Mouse (Mus musculus) embryonic facial prominence, embryonic 15.5 days (tissue): ENCODE measurements at regions not wholly inside any gene's neighbourhood (a gene's known extent, or its start where the extent isn't known, plus 50 kb on each side); places are given as distances from the start of the nearest gene placed in this dataset.

ENCODE experiments used
- ATAC-seq: fragments of 200-750 bp; cut with Nextera tagmentation; 2 replicates; pipeline ENCODE4 v1.8.0; 2017; ENCODE audit warnings: low read depth, moderate TSS enrichment; ENCODE audit not compliant: insufficient number of reproducible peaks, low FRiP score, low TSS enrichment
- H3K27ac ChIP-seq: fragments of 300-500 bp; sonication (generic); replicated peaks from 2 replicates; pipeline ENCODE4 v1.5.1; 2015; ENCODE audit warnings: mild to moderate bottlenecking, inconsistent platforms
- H3K27me3 ChIP-seq: fragments of 300-500 bp; sonication (generic); 2 replicates; pipeline ENCODE4 v1.6.1; 2015; ENCODE audit warnings: inconsistent platforms
- H3K36me3 ChIP-seq: fragments of 300-500 bp; sonication (generic); 2 replicates; pipeline ENCODE4 v1.6.1; 2015; ENCODE audit warnings: mild to moderate bottlenecking, inconsistent platforms
- H3K4me1 ChIP-seq: fragments of 300-500 bp; sonication (generic); 2 replicates; pipeline ENCODE4 v1.6.1; 2015; ENCODE audit warnings: inconsistent platforms
- H3K4me2 ChIP-seq: fragments of 300-500 bp; sonication (generic); replicated peaks from 2 replicates; pipeline ENCODE4 v1.6.1; 2015; ENCODE audit warnings: mild to moderate bottlenecking, inconsistent platforms
- H3K4me3 ChIP-seq: fragments of 300-500 bp; sonication (generic); replicated peaks from 2 replicates; pipeline ENCODE4 v1.5.1; 2015; ENCODE audit warnings: mild to moderate bottlenecking, inconsistent platforms
- H3K9ac ChIP-seq: fragments of 300-500 bp; sonication (generic); 2 replicates; pipeline ENCODE4 v1.6.1; 2015; ENCODE audit warnings: inconsistent platforms
- H3K9me3 ChIP-seq: fragments of 300-500 bp; sonication (generic); replicated peaks from 2 replicates; pipeline ENCODE4 v1.6.1; 2016; ENCODE audit warnings: inconsistent platforms
- WGBS: fragments of 180-500 bp; shearing (Covaris S2); methylation state at CpG from one replicate; pipeline ENCODE4 v1.1.7; 2015; 5-methylcytosine and 5-hydroxymethylcytosine counted together

DNA sequence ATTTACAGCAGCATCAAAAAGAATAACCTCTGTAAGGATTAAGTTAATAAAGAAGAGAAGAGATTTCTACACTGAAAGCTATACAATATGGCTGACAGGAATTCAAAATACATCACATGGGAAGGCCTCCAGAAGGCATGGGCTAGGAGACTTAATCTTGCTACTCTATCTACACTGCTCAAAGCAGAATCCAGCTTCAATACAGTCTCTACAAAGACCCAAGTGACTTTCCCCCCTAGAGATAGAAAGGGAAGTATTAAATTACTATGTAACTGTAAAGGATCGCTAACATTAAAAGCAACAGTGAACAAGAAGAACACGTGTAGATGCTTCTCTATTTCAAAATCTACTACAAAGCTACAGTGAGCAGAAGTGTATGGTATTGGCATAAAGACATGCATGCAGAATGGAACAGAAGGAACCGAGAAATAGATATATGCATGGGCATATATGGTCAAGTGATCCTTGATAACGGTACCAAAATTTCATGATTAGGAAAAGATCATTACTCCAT is 137.9 kb upstream of the Usp9x start:
- Histone ChIP-seq H3K4me2 (no peak overlapping the region), H3K9me3 (no peaks in the 10 kb centered on the region), H3K4me3 (no peak overlapping the region), H3K27ac (no peak overlapping the region), H3K27me3 (0 out of 2 replicates have a peak, but pooled peaks cover 3% of the 10 kb centered on the region), H3K9ac (no peak overlapping the region), H3K36me3 (no peaks in the 10 kb centered on the region), H3K4me1 (no peaks in the 10 kb centered on the region)
- WGBS: 86% methylated on average over 4 of the region's 4 CpGs
- ATAC-seq: no peak

DNA sequence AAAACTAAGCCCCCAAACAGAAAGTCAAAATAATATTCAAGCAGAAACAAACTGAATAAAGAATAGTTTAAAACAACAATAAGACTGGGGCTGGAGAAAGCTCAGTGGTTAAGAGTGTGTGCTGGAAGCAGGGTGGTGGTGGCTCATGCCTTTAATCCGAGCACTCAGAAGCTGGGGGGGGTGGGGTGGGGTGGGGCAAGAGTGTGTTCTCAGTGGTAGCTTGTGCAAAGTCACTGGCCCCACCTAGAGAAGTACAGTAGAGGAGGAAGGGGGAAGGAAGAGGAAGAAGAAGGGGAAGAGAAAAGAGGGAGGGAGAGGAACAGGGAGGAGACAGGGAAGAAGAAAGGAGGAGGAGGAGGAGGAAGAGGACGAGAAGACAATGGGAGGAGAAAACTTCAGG is 141.1 kb upstream of the Usp9x start:
- ATAC-seq: no peak
- Histone ChIP-seq H3K4me1 (no peaks in the 10 kb centered on the region), H3K4me3 (no peak overlapping the region), H3K9me3 (no peaks in the 10 kb centered on the region), H3K27me3 (no peaks in the 10 kb centered on the region), H3K27ac (no peak overlapping the region), H3K36me3 (no peaks in the 10 kb centered on the region), H3K4me2 (no peak overlapping the region), H3K9ac (no peak overlapping the region)
- WGBS: 49% methylated on average over 2 of the region's 2 CpGs

DNA sequence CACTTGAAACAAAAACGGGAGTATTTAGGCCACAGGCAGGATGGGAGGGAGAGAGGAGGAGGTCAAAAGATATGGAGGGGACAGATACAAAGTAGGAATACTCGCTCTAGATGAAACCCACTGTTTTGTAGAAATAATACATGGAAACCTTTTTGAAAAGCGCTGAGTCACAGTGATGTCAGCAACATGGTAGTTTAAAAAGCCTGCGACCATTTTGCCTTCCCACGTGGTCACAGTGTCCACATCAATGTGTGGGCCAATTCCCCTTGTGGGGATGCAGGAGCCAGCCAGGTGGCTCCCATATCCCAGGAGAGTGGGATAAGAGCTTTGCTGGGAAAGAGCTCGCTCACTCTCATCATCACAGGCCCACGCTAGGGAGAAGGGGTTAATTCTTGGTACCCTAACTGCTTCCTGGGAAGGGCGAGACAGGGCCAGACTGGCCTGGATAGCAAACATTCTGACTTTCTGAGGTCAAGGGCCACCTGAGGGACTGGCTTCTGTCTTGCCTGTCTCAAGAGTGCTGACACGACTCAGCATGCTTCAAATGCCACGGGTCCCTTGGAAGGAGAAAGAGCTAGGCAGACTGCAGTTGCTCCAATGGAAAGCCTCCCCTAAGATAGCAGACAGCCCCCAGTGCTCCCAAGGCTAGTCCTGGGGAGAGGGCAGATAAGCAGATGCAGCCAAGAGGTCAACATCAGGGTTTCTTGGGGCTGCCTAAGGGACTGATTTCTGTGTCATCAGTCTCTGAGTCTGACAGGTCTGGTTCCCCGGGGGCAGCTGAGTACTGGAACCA is 143.3 kb upstream of the Usp9x start:
- no peak for ATAC-seq
- no peak overlapping the region for H3K9ac ChIP-seq
- no peak overlapping the region for H3K4me3 ChIP-seq
- no peaks in the 10 kb centered on the region for H3K36me3 ChIP-seq
- H3K27me3 ChIP-seq: no peaks in the 10 kb centered on the region
- H3K9me3 ChIP-seq: no peaks in the 10 kb centered on the region
- WGBS: 60% methylated on average over 11 of the region's 11 CpGs
- no peak overlapping the region for H3K27ac ChIP-seq
- no peaks in the 10 kb centered on the region for H3K4me1 ChIP-seq
- H3K4me2 ChIP-seq: no peak overlapping the region

DNA sequence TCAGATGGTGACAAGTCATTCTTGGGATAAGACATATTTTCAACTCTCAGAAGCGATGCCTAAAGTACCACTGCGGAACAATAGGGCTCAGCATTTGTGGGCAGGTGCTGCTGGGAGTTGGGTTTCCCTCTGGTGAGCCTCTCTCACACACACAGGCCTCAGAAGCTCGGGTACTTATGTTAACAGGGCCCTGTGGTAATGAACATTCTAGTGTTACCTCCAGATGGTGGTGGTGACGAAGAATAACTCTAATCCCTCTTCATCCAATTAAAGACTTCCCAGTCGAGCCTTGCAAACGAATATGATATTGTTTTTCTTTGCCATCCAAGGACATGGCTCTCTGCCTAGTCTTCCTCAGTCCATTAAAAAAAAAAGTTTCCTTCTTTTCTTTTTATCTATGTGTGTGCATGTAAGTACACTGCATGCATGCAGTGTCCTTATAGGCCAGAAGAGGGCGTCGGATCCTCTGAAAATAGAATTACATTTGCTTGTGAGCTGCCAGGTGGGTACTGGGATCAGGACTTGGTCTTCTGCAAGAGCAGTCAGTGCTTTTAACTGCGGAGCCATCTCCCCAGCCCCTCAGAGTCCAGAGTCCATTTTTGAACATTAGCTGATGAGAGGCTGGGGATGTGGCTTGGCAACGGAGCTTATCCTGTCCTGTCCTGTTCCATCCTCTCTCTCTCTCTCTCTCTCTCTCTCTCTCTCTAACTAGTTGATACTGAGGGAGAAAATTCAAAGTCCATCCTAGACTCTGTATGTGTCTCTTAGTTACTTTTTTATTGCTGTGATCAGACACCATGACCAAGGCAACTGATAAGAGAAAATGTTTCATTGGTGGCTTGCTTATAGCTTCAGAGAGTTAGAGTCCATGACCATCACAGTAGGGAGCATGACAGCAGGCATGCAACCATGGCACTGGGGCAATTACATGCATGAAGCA is 146.3 kb upstream of the Usp9x start:
- Histone ChIP-seq H3K36me3 (no peaks in the 10 kb centered on the region), H3K27me3 (no peaks in the 10 kb centered on the region), H3K4me1 (no peaks in the 10 kb centered on the region), H3K27ac (no peak overlapping the region), H3K9me3 (no peaks in the 10 kb centered on the region), H3K4me3 (no peak overlapping the region), H3K4me2 (no peak overlapping the region), H3K9ac (no peak overlapping the region)
- WGBS: 70% methylated on average over 10 of the region's 10 CpGs
- no peak; the same call in 1 of the 2 replicates for ATAC-seq

DNA sequence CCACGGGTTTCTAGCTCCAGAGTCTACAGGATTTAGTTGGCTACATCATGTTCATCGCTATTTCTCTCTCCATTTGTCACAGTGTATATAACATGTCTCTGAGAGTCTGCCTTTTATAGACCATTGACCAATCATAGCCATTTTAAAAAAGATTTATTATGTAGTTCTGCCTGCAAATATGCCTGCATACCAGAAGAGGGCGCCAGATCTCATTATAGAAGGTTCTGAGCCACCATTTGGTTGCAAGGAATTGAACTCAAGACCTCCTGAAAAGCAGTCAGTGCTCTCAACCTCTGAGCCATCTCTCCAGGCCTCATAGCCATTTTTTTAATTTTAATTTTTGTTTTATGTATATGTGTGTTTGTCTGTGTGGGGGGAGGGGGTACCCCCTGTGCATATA is 151.7 kb upstream of the Usp9x start:
- Histone ChIP-seq H3K27me3 (no peaks in the 10 kb centered on the region), H3K4me1 (no peaks in the 10 kb centered on the region), H3K9me3 (no peaks in the 10 kb centered on the region), H3K27ac (no peak overlapping the region), H3K36me3 (no peaks in the 10 kb centered on the region), H3K9ac (no peak overlapping the region), H3K4me3 (no peak overlapping the region), H3K4me2 (no peak overlapping the region)
- no peak for ATAC-seq
- WGBS: 28% methylated on average over 3 of the region's 3 CpGs

DNA sequence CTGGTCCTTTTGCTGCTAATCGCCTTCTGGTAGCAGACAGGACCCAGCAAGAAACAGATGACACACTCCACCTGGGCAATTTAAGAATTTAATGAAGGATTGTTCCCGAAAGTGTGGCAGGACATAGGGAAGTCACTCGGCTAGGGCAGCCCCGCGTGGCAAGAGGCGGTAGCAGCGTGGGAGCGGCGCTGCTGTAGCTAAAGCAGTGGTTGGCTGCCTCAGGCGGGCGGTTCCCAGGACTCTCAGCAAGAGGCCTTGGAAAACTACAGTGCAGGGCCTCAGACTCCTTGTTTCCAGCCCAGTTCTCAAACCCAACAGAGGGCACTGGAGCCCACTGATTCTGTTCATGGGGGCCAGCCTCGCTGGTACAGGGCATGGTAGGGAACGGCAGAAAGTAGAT is 154.2 kb upstream of the Usp9x start:
- no peaks in the 10 kb centered on the region for H3K36me3 ChIP-seq
- H3K27ac ChIP-seq: no peak overlapping the region
- no peaks in the 10 kb centered on the region for H3K27me3 ChIP-seq
- ATAC-seq: 0 out of 2 replicates have a peak, but pooled peaks have one; percentile 47
- WGBS: 23% methylated on average over 13 of the region's 13 CpGs
- H3K4me1 ChIP-seq: no peaks in the 10 kb centered on the region
- no peaks in the 10 kb centered on the region for H3K9me3 ChIP-seq
- no peak overlapping the region for H3K9ac ChIP-seq
- peak overlapping the region; percentile 11 for H3K4me3 ChIP-seq
- H3K4me2 ChIP-seq: peak overlapping the region; percentile 33

DNA sequence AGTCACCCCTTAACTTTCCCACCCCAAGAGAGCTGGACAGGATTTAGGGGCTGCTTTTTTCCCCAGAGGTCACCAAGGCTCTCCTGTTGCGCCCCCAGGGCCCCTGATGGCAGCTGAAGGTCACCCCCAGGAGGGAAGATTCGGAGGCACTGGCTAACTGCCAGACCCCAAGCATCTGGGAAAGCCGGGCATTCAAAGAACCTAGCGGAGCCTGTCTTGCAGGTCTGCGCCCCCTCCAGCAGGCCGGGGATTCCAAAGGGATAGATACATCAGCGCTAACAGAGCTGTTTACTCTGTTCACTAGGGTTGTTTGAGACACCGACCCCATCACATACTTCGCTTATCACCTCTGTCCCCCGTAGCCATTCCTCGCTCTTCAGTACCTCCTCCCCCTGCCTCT is 154.6 kb upstream of the Usp9x start:
- H3K36me3 ChIP-seq: no peaks in the 10 kb centered on the region
- H3K9ac ChIP-seq: no peak overlapping the region
- no peaks in the 10 kb centered on the region for H3K9me3 ChIP-seq
- H3K27me3 ChIP-seq: no peaks in the 10 kb centered on the region
- ATAC-seq: no peak
- H3K4me2 ChIP-seq: peak overlapping the region; percentile 33
- 28% methylated on average over 11 of the region's 11 CpGs for WGBS
- H3K4me1 ChIP-seq: no peaks in the 10 kb centered on the region
- H3K27ac ChIP-seq: no peak overlapping the region
- peak overlapping the region; percentile 11 for H3K4me3 ChIP-seq

DNA sequence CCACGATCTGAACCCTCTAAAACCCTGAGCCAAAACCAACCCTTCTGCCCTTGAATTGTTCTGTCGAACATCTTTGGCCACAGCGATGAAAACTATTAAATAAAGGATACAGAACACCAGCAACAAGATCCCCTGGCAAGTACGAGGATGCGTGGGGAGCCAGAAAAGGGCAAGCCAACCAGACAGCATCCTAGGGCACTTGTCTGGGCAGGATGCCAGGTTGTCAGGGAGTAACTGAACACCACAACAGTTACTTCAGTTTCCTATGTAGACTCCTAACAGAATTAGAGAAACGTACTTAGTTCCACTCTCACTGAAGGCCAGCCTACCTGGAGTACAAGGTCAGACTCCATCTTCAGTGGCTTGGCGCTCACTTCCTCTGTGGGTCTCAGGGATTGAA is 138.4 kb upstream of the Med14 start:
- H3K27ac ChIP-seq: no peak overlapping the region
- H3K36me3 ChIP-seq: no peaks in the 10 kb centered on the region
- H3K27me3 ChIP-seq: no peaks in the 10 kb centered on the region
- no peak overlapping the region for H3K9ac ChIP-seq
- H3K4me3 ChIP-seq: no peak overlapping the region
- 65% methylated on average over 7 of the region's 7 CpGs for WGBS
- ATAC-seq: no peak
- no peaks in the 10 kb centered on the region for H3K4me1 ChIP-seq
- no peaks in the 10 kb centered on the region for H3K9me3 ChIP-seq
- no peak overlapping the region for H3K4me2 ChIP-seq

DNA sequence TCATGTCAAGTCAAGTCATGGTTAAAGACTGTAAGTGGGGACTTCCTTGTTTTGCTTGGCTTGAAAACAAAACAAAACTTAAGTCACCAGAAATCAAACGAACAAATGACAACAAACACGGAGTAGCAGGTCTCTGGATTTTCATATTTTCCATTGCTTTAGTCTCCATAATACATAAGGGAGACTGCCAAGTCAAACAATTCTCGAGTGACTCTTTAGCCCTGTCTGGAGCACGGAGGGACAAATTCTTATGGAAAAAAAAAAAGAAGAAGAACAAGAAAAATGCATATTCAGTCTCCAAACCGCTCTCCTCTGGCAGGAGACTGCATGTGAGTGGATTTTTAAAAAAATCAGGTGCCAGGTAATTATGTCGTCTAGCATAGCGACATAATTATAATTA is 129.6 kb upstream of the Med14 start:
- Histone ChIP-seq H3K4me2 (no peak overlapping the region), H3K27me3 (peaks cover 2% of the 10 kb centered on the region; the same call in 1 of the 2 replicates), H3K36me3 (no peaks in the 10 kb centered on the region), H3K4me1 (no peaks in the 10 kb centered on the region), H3K9ac (no peak overlapping the region), H3K9me3 (no peaks in the 10 kb centered on the region), H3K4me3 (no peak overlapping the region), H3K27ac (no peak overlapping the region)
- 47% methylated on average over 7 of the region's 7 CpGs for WGBS
- ATAC-seq: no peak

DNA sequence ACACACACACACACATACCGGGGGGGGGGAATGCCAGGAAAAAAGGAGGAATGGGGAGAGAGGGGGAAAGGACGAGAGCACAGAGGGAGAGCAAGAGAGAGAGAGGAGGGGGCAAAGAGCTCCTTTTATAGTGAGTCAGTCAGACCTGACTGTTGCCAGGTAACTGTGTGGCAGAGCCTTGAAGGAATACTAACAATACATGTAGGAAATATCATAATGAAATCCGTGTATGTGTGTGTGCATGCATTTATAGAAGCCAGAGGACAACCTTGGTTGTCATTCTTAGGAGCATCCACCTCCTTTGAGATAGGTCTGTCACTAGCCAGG is 127.6 kb upstream of the Med14 start:
- Histone ChIP-seq H3K4me2 (no peak overlapping the region), H3K27ac (no peak overlapping the region), H3K4me1 (no peaks in the 10 kb centered on the region), H3K36me3 (no peaks in the 10 kb centered on the region), H3K4me3 (no peak overlapping the region), H3K9ac (no peak overlapping the region), H3K27me3 (peaks cover 2% of the 10 kb centered on the region; the same call in 1 of the 2 replicates), H3K9me3 (no peaks in the 10 kb centered on the region)
- WGBS: 43% methylated on average over 2 of the region's 3 CpGs
- no peak for ATAC-seq

DNA sequence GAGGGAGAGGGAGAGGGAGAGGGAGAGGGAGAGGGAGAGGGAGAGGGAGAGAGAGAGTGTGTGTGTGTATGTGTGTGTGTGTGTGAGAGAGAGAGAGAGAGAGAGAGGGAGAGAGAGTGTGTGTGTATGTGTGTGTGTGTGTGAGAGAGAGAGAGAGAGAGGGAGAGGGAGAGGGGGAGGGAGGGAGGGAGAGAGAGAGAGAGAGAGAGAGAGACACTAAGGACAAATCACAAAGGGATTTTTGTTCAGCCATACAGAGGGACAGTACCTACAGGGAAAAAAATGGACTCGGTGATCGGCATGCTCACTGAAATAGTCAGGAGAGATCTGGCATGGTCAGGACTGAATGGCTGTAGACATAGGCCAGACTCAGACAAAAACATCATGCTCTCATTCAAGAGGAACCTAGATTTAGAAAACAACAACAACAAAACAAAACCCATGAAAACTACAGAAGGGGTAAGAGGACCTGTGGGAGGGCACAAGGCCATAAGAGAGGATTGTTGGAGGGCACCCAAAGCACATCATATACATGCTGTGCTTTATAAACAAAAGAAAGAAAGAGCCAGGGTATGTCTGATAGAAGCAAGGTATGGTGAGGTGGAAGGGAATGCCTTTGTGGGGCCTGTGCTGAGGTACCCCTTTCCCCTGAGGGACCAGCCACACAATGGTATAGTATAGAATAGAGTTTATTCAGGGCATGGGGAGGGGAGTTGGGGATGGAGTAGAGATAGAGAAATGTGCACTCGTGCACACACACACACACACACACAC is 127.0 kb upstream of the Med14 start:
- Histone ChIP-seq H3K9ac (no peak overlapping the region), H3K4me3 (no peak overlapping the region), H3K4me2 (no peak overlapping the region), H3K9me3 (no peaks in the 10 kb centered on the region), H3K27me3 (peaks cover 2% of the 10 kb centered on the region; the same call in 1 of the 2 replicates), H3K27ac (no peak overlapping the region), H3K4me1 (no peaks in the 10 kb centered on the region), H3K36me3 (no peaks in the 10 kb centered on the region)
- 39% methylated on average over 3 of the region's 3 CpGs for WGBS
- ATAC-seq: no peak
